Mouse (Mus musculus) forelimb bud, embryonic 11.5 days (tissue): ENCODE data around the gene Ahcyl2.

Experiments used
- DNase-seq: peaks from one replicate; pipeline ENCODE4 v3.0.0-alpha.2; 2012; ENCODE audit warnings: low read depth, low spot score

The Ahcyl2 gene

GRCm38 (mm10) chr6:29770672-29771321 is 3.0 kb downstream of the Ahcyl2 start:
- DNase-seq: no peak

DNA sequence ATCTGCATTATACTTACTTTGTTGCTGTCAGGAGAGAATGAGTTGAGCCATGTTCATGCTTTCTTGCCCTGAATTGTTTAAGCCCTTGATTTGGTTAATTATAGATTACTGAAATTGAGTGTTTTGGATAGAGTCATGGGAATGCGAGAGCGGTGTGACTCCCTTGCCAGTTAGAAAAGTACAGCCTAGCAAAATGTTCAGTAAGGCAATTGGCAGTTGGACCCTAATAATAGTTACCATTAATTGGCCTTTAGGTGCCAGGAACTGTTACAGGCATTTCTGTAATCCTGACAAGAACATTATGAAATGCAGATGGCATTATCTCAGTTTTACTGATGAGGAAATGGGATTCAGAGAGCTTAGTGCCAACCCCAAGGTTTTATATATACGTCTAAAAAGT is 4.4 kb downstream of the Ahcyl2 start:
- DNase-seq: no peak

DNA sequence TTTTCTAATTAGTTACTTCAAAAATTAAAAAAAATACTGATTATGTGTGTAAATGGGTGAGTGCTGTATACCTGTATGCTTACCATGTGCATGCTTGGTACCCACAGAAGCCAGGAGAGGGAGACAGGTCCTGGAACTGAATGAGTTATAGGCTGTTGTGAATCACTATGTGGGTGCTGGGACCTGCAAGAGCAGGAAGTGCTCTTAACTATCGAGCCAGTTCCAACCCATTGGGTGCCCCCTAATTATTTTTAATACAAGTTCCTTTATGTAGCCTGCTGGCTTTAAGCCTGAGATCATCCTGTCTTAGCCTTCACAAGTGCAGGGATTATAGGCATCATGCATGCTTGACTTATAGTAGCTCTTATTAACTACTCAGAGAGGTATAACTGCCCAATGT is 6.3 kb downstream of the Ahcyl2 start:
- no peak for DNase-seq

DNA sequence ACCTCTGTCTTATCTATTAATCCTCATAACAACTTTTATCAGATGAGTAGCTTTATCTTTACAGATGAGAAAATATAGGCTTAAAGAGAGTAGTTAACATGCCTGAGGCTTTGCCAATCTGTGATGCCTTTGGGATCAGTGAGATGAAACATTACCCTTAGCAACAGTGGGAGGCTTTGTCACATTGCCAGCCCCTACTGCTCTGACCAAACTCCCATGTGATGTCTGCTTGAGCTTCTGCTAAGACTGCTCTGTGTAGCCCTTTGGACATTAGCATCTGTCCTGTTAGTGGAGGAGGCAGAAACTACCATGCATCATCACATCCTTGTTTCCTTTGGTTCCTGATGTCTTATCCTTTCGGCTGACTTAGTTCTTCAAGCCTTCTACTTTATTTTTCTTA is 7.8 kb downstream of the Ahcyl2 start:
- no peak for DNase-seq

GRCm38 (mm10) chr6:29776542-29777237 is 8.9 kb downstream of the Ahcyl2 start:
- no peak for DNase-seq

GRCm38 (mm10) chr6:29777238-29777555 is 9.4 kb downstream of the Ahcyl2 start:
- no peak for DNase-seq

GRCm38 (mm10) chr6:29780082-29780481 is 12.3 kb downstream of the Ahcyl2 start:
- DNase-seq: no peak

- DNase-seq: no peak
These were observed 12.8 kb downstream of the Ahcyl2 start for GRCm38 (mm10) chr6:29780571-29780970.

DNA sequence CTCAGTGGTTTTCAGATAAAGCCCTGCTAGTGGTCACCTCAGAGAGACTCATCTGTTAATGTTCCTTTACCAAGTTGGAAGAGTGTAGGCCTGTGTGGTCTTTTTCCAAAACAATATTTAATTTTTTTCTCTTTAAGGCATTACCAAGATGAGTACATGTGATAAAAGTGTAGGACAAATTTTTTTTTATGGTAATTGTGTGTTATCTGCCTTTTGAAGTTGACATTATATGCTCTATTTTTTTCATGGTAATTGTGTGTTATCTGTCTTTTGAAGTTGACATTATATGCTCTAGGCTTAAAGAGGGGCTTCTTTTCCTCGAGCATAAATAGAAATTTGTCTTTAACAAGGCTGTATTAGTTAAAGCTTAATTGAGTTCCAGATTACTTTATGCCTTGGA is 14.4 kb downstream of the Ahcyl2 start:
- DNase-seq: no peak

DNA sequence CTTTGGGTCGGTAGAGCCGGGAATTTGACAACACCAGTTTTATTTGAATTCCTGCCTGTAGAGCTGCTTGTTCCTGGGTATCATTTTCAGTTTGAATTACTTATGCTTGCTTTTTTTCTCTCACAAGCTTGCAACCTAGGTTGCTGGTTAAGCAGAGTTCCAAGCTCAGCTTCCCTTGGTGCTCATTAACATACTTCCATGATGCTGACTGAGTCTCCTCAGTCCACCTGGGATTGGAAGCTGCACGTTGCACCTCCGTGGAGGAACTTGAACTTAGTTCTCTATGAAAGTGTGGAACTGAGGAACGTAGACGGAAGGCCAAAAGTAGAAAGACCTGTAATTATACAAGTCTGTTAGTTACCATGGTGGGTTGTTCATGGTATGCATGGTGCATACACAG is 16.1 kb downstream of the Ahcyl2 start:
- DNase-seq: no peak

DNA sequence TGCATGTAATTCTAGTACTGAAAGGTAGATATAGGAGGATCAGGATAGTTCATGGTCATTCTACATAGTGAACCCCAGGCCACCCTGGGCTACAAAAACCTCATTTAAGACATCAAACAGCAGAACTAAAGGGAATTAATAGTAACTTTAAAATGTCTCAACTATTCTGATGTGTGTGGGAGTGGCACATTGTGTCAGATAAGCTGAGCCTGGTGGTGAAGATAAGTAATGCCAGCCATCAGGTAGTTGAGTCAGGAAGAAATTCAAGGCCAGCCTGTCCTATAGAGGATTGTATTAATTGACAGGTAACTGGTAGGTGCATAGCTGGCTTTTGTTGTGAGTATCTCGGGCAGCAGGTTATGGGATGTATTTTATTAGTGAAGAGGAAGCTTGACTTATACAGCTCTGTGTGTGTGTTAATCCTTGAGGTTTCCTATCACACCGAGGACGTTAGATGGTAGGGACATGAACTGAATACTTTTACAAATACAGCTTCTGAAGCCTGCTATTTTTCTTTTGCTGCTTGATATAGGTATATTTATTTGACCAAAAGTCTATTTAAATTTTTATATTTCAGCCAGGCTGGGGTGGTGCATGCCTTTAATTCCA is 16.7 kb downstream of the Ahcyl2 start:
- DNase-seq: no peak

DNA sequence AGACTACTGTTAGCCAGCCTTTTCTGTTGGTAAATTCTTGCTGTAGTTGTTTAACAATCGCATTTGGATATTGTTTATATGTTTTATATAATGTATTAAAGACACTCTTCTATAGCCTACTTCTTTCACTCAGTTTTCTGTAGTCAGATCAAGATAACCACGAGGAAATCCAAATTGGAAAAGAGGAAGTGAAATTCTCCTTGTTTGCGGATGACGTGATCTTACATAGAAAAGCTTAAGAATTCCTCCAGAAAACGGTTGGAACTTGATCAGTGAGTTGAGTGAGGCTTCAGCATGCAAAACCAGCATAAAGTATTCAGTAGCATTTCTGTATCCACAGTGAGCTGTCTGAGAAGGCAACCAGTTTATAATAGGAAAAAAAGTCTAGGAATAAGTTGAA is 17.9 kb downstream of the Ahcyl2 start:
- DNase-seq: no peak

GRCm38 (mm10) chr6:29788779-29789350 is 21.1 kb downstream of the Ahcyl2 start:
- no peak for DNase-seq

DNA sequence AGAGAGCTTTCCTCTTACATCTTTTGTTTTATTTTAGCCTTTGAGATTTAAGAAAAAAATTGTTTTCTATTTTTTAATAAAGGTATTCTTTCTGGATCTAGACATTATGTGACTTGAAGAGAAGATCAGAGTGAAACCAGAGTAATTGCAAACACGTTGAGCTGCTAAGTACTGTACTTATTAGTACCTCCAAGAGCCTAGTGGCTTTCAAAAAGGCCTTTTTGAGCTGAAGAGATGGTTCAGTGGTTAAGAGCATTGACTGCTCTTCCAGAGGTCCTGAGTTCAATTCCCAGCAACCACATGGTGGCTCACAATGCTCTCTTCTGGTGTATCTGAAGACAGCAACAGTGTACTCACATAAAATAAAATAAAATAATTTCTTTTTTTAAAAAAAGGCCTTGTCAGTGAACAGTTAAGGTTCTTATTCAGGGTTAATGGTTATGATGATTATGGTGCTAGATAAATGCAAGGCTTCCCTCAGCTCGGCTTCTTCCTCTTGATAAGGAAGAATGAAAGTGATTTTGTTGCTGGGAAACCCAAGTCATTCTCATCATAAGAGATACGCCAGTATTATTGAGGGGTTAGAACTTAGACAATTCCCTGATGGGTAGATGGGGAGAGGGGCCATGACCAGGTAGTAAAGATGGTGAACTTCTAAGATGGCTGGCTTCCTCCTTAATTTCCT is 22.3 kb downstream of the Ahcyl2 start:
- no peak for DNase-seq

- no peak for DNase-seq
These were observed 25.7 kb downstream of the Ahcyl2 start for GRCm38 (mm10) chr6:29793520-29793919.

DNA sequence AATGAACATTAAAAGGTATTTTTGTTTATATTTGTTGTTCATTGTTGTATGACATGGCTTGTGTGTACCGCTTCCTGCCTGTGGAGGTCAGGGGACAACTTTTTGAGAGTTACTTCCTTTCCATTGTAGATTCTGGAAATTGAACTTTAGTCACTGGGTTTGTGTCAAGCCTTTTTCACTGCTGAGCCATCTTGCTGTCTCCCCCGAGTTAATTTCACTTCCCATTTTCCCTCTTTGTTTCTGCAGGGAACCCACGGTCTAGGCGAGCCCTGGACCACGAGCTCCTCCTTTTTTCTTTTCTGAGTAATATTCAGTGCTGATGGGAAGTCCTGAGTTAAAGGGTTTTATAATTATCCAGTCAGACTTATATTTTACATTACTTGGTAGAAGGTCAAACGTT is 26.8 kb downstream of the Ahcyl2 start:
- DNase-seq: no peak

DNA sequence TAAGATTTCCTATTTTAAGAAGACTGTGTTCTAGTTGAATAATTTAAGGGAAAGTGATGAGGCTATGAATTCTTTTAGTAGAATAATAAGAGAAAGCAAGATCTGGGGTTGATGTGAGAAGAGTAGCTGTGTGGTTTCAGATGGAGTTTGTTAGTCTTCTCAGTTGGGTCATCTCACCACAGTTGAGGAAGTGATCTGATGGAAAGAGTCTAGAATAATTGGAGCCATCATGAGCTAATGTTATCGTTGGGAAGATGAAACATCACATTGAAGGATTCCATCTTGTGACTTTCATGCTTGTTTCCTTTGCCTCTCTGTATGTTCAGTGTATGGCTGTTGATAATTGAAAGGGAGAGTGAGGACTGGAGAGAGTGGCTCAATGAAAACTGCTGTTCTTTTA is 35.2 kb downstream of the Ahcyl2 start:
- no peak for DNase-seq

- no peak for DNase-seq
These were observed 36.2 kb downstream of the Ahcyl2 start for GRCm38 (mm10) chr6:29804006-29804405.

- DNase-seq: no peak
These were observed 37.6 kb downstream of the Ahcyl2 start for GRCm38 (mm10) chr6:29805381-29805780.

GRCm38 (mm10) chr6:29812076-29812475 is 44.3 kb downstream of the Ahcyl2 start:
- no peak for DNase-seq

GRCm38 (mm10) chr6:29812651-29813050 is 44.8 kb downstream of the Ahcyl2 start:
- DNase-seq: no peak

DNA sequence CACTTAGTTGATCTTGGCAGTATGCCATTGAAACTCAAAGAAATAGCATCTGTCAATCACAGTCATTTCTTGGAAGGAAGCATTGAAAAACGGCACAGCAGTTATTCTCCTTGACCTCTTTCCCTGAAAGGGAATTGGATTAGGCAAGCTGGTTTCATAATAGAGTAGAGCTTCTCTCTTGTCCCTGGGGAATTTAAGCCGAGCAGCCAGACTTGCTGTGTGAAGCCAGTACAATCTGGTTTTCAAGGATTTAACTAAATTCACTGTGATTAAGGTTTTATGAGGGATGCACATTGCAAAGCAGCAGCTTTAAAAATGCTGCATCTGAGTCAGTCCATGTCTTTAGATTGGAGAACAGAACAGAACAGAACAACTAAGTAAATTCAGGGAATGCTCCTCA is 46.8 kb downstream of the Ahcyl2 start:
- DNase-seq: no peak
